Mouse (Mus musculus) heart, adult 9 months (tissue): ENCODE measurements around the gene Diablo.
"Not testable (repeated sequence)": the region's sequence is repeated elsewhere in the genome, so short reads cannot be mapped to it uniquely, and the experiment has no call there.

ENCODE experiments used
- DNase-seq, 2 experiments: peaks; one replicate each; pipeline ENCODE4 v3.0.0; 2022; ENCODE audit warnings: low spot score in 2 of 2

Diablo gene

DNA sequence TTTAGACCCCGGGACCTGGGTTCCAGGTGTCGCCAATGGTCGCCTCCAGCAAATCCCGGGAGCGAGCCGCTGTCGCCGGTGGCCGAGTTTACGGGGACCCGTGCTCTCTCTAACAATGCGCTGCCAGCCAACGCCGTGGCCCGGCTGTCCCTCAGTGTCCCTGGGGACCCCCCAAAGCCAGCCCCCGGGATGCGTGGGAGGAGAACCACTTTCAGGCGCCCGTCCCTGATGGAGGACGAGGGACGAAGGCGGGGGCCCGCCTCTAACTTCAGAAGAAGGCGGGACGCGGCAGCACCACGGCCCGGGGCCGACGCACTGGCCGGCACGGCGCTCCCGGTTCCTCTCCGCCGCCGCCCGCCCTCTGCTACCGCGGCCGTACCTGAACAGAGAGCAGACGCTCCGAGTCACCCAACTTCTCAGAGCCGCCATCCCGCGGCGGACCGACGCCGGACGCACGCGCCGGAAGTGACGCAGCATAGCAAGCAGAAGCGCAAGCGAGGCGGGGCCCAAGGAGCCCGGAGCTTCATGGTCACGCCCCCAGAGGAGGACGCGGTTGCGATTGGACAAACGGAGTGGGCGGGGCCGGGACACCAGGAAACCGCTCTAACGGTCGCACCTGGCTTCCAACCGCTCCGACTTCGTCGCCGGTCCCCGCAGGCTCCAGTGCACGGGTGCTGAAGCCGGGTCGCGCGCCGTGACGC, at the start of gene Diablo:
Diablo (minus strand) TSS at position 485 of the 701 bp plus-strand sequence.
- DNase-seq, result peak; percentile 98 to 99

DNA sequence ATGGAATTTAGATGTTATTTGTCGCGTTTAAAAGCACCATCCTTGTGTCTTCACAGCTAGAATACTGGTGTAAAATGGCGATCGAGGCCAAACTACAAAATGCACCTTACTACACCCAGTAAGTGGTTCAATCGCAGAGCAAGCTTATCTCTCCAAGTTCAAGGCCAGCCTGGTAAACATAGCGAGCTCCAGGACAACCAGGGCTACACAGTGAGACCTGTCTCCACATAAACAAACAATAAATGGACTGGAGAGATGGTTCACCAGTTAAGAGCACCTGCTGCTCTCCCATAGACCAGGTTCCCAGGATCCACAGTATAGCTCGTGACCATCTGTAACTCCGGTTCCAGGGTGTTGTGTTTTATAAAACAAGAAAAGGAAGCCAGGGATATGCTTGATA, 49.4 kb upstream of the Diablo start:
- no peak for DNase-seq

DNA sequence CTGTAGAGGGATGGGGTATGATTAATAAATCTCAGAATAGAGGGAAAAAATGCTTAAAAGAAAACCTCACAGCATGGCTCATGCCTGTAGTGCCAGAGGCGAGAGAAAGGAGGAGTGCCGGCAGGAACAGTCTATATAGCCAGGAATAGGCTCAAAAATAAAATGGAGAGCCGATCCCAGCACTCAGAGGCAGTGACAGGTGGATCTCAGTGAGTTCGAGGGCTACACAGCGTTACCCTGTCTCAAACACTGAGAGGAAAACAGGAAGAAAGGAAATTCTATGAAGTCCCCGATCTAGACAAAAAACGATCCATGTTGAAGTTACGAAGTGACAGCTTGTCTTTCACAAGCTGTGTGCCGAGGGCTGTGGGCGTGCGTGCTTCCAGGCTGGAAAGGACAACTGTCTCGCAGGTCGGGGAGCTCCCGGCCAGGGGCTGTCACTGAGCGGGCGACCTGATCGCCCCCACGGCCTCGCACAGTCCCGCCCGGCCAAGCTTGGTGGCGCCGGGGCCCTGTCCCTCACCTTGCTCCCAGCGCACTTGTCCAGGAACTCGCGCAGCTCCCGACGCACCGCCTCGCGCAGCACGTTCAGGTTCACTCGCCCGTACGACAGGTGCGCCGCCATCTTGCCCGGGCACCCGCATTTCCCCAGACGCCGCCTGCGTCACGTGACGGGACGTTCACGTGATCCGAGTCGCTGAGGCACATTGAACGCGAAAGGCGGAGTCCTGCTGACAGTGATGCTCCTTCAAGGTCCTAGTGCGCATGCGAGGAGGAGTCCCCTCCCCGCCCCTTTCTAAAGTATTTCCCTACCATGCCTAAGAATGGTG, 48.6 kb upstream of the Diablo start, which contains the start of gene Vps33a:
Vps33a (minus strand) TSS at position 682 of the 830 bp plus-strand sequence.
- peak; percentile 97 to 98 for DNase-seq

DNA sequence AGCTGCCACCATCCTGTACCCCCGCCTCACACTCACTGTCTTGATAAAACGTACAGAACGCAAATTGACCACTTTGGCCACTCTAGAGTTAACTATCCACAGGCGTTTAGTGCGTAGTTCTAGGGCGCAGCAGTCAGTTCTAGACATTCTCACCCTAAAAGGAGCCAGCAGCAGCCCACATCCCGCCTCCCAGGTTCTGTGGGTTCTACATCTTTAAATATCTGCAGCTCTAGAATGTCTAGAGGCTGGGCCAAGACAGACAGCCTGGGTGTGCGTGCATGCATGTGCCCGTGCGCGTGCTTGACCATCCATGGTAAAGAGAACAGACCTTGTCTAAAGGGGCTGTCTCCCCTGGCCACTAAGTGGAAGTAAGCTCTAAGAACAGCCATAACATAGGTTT, 37.2 kb upstream of the Diablo start:
- no peak for DNase-seq

DNA sequence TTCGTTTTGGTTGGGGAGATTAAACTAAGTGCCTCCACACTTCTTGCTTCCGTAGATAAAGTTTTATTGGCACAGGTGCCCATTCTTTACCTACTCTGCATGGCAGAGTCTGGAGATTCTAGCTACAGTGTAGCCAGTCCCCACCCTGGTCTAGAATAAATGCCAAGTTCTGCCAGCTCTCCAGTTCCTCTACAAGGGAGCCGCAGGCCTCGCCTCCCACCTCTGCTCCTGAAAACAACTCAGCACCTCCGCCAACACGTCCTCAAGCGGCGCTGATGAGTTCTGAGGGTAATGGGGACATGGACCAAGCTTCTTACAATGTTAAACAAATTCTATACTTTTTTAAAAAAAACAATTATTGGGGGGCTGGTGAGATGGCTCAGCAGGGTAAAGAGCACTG, 35.6 kb upstream of the Diablo start:
- DNase-seq, result no peak

DNA sequence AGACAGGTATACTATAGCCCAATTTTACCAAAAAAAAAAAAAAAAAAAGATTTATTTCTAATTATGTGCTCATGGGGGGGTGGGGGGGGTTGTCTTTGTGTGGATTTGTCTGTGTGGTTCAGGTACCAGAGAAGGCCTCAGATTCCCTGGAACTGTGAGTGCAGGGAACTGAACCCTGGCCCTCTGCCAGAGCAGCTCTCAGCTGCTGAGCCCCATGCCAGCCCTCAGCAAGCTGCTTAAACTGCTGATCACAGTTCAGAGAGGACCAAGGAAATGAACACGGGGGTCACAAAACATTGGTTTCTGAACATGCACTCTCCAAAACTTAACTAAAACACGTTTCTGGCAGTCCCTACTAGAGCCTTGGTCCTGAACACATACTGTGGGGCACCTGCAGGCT, 32.5 kb upstream of the Diablo start:
- peak in 1 of 2 experiments; percentile 40 for DNase-seq

DNA sequence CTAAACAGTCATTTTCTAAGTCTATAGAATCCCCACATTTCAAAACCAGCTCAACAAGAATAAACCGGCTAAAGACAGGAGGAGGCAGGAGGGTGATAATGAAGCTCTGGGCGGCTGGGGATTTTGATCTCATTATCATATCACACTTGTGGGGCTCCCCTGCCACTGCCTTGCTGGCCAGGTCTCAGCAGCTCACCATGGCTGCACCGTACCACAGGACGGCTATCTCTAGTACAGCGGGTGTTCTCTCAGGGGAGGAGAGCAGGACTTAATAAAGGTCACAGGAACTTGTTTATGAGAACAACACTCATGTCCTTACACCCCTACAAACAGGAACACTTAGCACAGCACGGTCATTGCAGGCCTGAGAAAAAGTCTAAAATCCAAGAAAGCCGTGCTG, 31.7 kb upstream of the Diablo start:
- DNase-seq, result no peak

DNA sequence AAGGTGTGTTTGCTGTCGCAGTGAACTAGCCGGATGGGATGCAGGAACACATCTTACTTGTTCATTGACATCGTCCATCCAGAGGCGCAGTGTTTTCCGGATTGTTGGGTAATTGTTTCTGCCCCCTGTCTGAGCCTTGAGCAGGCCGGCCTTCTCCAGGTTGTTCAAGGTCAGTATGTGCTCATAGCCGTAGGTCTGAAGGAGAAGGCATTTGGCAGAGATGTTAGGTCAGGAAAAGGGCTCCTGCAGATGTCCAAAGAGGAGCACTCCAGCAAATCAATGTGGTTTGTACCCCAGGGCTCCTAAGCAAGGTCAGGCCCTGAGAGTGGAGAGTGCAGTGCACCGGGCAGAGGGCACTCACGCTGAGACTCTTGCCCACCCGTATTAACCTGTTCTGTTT, 9.8 kb upstream of the Diablo start:
- DNase-seq, result no peak

DNA sequence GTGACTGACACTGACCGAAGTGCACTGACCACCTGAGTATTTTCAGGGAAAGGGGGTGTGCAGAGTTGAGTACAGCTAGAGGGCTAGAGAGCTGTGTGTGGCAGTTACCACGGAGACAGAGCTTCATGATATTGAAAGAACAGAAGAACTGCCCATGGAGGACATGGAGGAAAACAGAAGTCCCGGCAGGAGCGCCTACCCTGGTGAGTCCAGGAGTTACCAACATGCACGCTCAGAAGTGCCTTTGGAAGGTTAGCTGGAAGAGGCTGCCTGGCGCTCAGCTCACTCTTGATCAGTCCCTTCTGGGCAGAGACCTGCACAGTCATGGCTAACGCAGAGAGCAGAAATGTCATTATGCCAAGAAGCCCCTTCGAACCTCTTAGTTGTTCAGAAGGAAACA, 6.1 kb upstream of the Diablo start:
- no peak for DNase-seq

DNA sequence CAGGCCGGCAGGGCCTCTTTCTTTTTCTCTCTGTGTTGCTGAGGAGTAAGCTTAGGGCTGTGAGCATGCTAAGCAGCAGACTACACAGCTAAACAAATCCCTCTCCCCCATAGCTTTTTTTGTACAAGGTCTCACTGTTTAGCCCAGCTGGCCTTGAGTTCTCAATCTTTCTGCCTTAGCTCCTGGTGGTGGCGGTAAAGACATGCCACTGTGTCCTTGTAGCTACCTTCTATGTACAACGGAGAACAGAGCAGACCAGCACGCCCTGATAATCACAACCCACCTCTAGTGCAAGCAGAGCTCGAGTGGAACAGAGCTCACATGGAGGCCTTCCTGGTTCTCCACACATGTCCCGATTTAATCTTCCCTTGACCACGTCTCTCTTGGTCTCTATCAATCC, 4.7 kb upstream of the Diablo start:
- DNase-seq, result no peak

DNA sequence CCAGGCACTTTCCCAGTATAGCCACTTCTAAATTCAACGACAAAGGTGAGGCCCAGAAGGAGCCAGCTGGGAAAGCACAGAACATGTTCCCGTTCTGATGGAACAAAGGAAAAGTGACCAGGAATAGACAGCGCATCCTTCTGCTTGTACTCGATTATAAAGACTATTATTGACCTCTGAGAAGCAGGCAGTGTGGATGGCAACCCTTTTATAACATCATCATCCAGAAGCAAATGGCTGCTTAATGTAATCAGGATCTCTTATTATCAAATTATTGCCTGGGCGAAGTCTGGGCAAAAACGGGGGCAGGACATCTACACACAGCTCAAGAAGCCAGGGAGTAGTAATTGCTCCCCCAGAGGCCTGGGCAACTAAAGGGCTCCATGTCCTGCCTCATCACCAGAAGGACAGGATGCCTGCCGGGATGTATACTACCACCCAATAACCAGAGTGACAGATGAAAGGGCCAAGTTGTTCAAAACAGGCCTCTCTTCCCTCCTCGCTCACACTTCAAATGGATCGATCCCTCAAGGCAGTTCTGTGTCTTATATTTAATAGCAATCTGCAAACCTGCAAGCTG, 2.0 kb upstream of the Diablo start:
- no peak for DNase-seq

DNA sequence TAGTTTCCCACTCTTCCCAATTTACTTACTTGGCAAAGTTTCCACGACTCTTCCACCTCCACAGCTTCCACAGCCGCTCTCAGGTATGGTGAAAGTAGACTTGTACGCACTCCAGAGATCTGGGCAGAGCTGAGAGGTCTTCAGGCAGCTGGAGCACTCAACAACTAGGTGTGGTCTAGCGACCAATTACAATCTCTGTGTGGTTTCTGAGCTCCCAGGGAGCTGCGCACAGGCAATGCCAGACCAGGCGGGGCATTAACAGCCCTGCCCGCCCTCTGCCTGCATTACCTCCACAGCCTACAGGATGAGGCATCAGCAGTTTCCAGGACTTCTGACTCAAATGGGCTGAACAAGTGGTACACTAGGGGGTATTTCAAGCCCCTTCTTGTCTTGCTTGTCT, 1.3 kb upstream of the Diablo start, which contains the start of gene Gm49027:
Gm49027 (minus strand) TSS at position 208 of the 400 bp plus-strand sequence.
- DNase-seq, result no peak

DNA sequence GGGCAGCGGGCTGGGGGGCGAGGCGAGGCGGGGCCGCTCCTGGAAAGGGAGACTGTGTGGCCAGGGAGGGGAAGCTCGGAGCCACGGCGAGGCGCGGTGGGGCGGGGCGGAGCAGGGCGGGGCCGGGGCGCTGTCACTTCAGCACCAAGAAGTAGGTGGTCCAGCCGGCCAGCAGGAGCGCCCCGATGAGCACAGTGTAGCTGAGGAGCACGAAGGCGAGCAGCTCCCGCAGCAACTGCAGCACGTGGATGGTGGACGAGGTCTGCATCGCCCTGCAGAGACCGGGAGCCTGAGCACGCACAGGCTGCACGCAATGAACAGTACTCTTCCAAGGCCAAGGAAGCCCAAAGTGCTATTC, 396 bp upstream of the Diablo start:
- no peak for DNase-seq

DNA sequence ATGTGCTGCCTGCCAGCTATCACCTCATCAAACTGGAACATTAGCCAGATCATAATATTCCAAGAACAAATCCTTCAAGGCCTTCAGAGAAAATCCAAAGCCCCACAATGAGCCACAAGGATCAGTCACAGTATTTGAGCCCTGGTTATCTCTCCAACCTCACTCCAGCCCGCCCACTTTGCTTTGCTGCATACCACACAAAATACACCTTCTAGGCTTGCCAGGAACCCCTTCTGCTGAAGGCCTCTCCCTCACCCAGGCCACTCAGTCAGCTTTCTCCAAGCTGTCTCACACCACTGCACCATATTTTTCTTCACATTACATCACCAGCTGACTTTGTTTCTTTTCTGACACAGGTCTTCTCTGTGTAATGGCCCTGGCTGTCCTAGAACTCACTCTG, 1.8 kb downstream of the Diablo start:
- no peak for DNase-seq

DNA sequence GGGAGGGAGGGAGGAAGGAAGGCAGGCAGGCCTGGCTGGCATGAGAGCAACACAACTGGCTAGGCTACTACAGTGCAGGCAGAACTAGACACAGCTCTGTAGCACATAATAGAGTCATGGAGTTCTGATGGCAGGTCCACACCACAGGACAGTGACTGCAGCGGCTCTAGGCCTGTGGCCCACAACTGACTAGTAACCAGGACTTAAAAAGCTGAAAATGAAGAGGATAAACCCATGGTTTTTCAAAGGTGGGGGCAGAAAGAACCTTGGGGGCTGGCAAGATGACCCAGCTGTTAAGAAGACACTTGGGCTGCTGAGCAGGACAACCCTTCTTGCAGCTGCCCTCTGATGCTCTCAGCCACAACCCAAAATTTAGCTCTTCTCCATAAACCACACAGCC, 2.4 kb downstream of the Diablo start:
- no peak for DNase-seq

DNA sequence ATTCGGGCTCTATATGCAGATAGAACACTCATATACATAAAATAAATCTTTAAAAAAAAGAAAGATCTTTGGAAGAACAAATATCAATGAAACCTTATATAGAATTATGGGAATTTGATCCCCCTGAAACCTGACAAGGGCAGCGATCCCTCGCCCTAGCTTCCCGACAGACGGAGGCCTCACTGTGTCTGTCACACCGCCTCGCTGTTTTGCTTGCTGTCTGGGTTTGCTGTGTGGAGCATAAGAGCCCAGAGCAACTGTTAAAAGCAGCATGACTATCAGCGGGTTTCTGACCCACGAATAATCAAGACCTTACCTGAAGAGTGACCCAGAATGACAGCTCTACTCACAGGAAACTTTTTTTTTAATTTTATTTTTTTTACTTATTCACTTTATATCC, 3.3 kb downstream of the Diablo start:
- DNase-seq, result no peak

DNA sequence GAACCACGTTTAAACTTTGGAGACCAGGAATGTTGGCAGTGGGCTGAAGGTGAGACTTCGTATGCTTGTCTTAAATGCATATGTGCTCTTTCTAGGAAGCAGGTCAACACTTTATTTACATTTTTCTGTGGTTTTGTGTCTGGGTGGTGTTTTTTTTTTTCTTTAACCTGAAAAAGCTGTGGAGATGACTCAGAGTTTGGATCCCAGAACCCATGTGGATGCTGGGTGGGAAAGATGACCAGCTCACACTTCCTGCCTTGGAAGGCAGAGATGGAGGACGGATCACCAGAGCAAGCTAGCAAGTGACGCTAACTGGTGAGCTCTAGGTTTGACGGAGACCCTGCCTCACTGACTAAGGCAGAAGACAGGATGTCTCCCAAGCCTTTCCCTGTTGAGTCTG, 9.1 kb downstream of the Diablo start:
- DNase-seq, result no peak

DNA sequence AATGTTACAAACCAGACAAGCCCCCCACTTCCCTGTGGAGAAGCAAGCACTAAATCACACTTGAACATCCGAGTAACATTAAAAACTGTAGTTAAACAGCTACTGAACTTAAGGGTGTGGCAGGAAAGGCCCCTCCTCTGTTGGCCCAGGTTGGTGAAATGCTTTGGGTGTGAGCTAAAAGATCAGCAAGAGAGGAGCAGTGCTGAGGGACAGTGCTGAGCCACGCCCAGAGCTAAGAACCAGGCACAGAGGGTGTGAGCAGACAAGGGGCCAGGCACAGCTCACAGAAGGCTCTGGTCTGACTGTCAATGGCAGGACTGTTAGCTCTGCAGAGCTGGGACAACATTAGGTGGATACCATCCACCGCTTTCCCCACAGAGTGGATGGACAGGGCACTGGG, 11.9 kb downstream of the Diablo start:
- DNase-seq, result no peak

DNA sequence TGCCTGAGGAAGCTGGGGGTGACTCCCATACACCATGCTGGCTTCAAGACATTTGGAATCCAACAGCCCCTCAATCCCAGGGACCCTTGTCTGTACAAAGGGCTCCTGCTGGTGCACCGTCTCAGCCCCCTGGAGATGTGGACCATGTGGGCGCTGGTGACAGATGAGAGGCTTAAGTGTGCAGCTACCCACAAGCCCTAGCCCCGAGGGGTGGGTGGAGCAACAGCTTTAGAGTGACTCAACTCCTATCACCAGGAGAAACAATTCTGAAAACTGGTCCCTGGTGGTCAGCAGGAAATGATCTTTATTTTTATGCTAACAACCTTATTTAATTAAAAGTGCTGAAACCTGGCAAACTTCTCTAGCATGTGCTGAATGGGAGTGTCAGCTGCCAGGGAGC, 12.6 kb downstream of the Diablo start:
- DNase-seq, result not testable (repeated sequence)

DNA sequence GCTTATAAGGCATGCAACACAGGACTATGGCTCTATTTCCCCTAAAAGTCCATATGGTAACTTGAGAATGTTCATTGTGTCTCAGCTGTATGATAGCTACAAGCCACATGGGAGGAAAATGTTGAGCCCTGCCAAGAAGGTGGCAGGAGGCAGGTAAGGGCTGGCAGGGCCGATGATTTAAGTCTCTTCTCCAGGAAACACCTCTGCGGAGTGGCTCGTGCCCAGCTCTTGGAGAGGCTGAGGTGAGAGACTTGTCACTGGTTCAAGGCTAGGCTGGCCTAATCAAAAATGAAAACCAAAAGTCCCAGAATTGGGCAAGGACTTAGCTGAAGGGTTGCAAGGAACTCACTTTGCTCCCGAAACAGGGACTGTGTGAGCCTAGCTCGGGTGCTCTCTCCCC, 13.8 kb downstream of the Diablo start, which contains the start of gene B3gnt4:
B3gnt4 (plus strand) TSS at position 301 of the 400 bp plus-strand sequence.
- no peak for DNase-seq

DNA sequence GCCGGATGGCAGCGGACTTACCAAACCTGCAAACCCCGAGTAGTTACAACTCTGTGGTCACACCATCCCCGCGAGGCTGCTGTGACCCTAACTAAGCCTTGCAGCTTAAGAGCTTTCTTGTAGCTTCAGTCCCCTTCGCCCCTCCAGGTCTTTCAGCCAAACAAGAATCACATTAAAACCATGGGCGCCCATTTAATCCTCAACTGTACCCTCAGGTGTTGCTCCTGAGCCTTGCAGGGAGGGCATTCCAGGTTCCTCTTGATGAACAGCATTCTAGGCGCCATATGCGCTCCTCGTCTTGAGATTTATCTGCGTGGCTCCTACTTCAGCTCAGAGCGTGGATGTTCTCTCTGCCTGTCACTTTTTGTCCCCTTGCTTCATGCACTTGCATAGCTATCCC, 15.1 kb downstream of the Diablo start:
- DNase-seq, result no peak

DNA sequence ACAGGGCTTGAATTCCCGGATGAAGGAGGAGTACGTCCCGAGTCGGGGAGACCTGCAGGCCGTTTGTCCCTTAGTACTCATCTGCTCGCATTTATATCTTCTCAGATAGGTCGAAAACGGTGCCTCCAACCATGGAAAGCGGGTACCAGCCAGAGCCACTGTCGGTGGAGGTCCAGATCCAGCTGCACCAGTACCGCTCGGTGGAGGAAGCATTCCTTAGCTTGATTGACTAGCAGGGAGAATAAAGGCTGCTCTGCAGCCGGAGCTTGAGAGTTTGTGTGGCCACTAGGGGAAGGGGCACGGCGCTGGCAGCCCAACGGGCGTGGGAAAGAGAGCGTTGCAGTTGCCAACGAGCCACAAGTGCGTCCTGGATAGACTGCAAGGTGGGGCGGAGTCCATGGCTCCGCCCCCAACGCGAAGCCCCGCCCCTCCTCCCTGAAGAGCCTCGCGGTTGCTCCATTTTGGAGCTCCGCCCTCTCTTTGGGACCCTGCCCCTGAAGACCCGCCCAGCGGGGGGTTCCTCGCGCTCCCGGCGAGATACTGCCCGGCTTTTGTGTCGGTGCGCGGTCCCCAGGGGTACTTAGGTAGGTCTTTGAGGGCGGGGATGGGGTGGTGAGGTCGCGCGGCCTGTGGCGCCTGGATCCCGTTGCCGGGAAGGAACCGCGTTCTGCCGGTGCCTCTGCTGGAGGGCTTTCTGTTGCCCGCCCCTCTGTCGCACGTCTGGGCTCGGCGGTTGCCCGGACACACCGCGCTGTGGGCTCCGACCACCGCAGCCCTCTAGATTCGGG, 15.8 kb downstream of the Diablo start:
- DNase-seq, result peak; percentile 61 to 74
